Mouse (Mus musculus) heart, embryonic 10.5 days (tissue): ENCODE data around the gene Nup210l. TPM values are rescaled to one million over a fixed set of nuclear protein-coding genes. Genes with fewer than 3 reads are reported as not detected.

Source experiments
- microRNA counts: library from miRNA; unstranded; fragments of <30 nt; microRNA quantifications from one replicate; lab custom pipeline; 2017
- microRNA-seq: library from miRNA; unstranded; fragments of <30 nt; microRNA quantifications from one replicate; pipeline ENCODE4, GENCODE M21; 2017
- polyA plus RNA-seq: library from polyadenylated mRNA; unstranded; fragments of >200 nt; fragmentation: Nextera tagmentation; extraction: Ambion mirVana; gene quantifications from 2 replicates; pipeline ENCODE4 v1.2.1, GENCODE M21; 2016

Nup210l gene
- polyA plus RNA-seq, 1 experiment from 2014 or later: 0.46 TPM

MicroRNAs encoded within 50 kb of the gene (microRNA counts, 519-probe panel; counts per million panel counts)
- microRNA mmu-miR-190b (lab: Ali Mortazavi, UCI): not detected

Small RNA genes within 50 kb of the gene (microRNA-seq; reads per million reads assigned to microRNA genes)
- gene Mir190b: 16.2 reads per million, percentile 30 among the genes with 10 or more reads in this experiment

Other genes with a start within 250 kb of the Nup210l start
- 0.28 and 0.48 TPM in 2 replicates for gene Il6ra, start 190.9 kb upstream of the Nup210l start, polyA plus RNA-seq
- 15.3 and 17.7 TPM in 2 replicates for gene Atp8b2, start 140.6 kb upstream of the Nup210l start, polyA plus RNA-seq
- 114 and 150 TPM in 2 replicates for gene Hax1, start 105.4 kb upstream of the Nup210l start, polyA plus RNA-seq
- gene 4933434E20Rik, start 52.5 kb upstream of the Nup210l start, polyA plus RNA-seq: 172 and 185 TPM in 2 replicates
- gene Ubap2l, start 51.5 kb upstream of the Nup210l start, polyA plus RNA-seq: 174 and 197 TPM in 2 replicates
- gene Tpm3, start 31.5 kb upstream of the Nup210l start, polyA plus RNA-seq: 391 and 489 TPM in 2 replicates
- 807 and 845 TPM in 2 replicates for gene Rps27, start 109.5 kb downstream of the Nup210l start, polyA plus RNA-seq
- 27.9 and 29.2 TPM in 2 replicates for gene Rab13, start 109.6 kb downstream of the Nup210l start, polyA plus RNA-seq
- gene Jtb, start 127.5 kb downstream of the Nup210l start, polyA plus RNA-seq: 75.1 and 92.0 TPM in 2 replicates
- gene Creb3l4, start 139.4 kb downstream of the Nup210l start, polyA plus RNA-seq: 2.1 and 2.2 TPM in 2 replicates
- 51.3 and 79.6 TPM in 2 replicates for gene Slc39a1, start 144.0 kb downstream of the Nup210l start, polyA plus RNA-seq
- gene Crtc2, start 150.0 kb downstream of the Nup210l start, polyA plus RNA-seq: 14.4 and 21.6 TPM in 2 replicates
- 4.6 and 7.0 TPM in 2 replicates for gene Dennd4b, start 161.1 kb downstream of the Nup210l start, polyA plus RNA-seq
- 10.6 and 11.8 TPM in 2 replicates for gene Gatad2b, start 189.0 kb downstream of the Nup210l start, polyA plus RNA-seq